Mouse (Mus musculus): ENCODE data around the gene Scaper. TPM values are rescaled to one million over a fixed set of nuclear protein-coding genes. Genes with fewer than 3 reads are reported as not detected.

Gene Scaper
- total and polyA plus RNA-seq, 3 experiments: 4.2 to 5.2 (median 4.5) TPM

GRCm38 (mm10) chr9:55571071-55571470, 366.8 kb downstream of the Scaper start:
- DNase-seq (ENCODE audit: extremely low read depth): no peak
- H3K9ac ChIP-seq (ENCODE audit: insufficient read depth, low read depth): no peak overlapping the region
- no peaks in the 10 kb centered on the region for H3K9me3 ChIP-seq (replicated peaks; ENCODE audit: low read length)
- no peaks in the 10 kb centered on the region for H3K79me2 ChIP-seq (replicated peaks; ENCODE audit: control insufficient read depth, extremely low read depth, insufficient read depth, poor library complexity, severe bottlenecking)
- no peak overlapping the region for H3K4me2 ChIP-seq (ENCODE audit: insufficient read depth, low read depth, poor library complexity, severe bottlenecking)
- H3K27me3 ChIP-seq (replicated peaks): no peaks in the 10 kb centered on the region
- H3K27ac ChIP-seq (ENCODE audit: insufficient read depth, low read depth): no peak overlapping the region
- no peak overlapping the region for H3K4me3 ChIP-seq (replicated peaks in 1 of 3; ENCODE audit: low read depth in 2 of 3, low read length in 2 of 3, poor library complexity in 1 of 3)
- dilution Hi-C loops (cut with MboI; ENCODE audit: extremely low pct_ligation_motif_present, extremely low pct_unique_long_range_greater_than_20kb, low sequenced_read_pairs) (no loop called here), in situ Hi-C loops (cut with MboI; ENCODE audit: low pct_ligation_motif_present, low pct_unique_long_range_greater_than_20kb, low sequenced_read_pairs) (no loop called here)
- TF ChIP-seq CTCF (conservative IDR thresholded peaks at IDR 0.05 in 1 of 2, IDR thresholded peaks at IDR 0.05 in 1 of 2; ENCODE audit: low read depth in 2 of 2, low read length in 2 of 2): no peak
- no peak for TF ChIP-seq MYC (IDR thresholded peaks at IDR 0.05; ENCODE audit: low read depth, low read length)
- no peak for TF ChIP-seq CHD2 (IDR thresholded peaks at IDR 0.05; ENCODE audit: low read length)
- peaks cover 0 to 2% of the 10 kb centered on the region in 2 experiments; a peak in 2 of 4 replicates for H3K4me1 ChIP-seq (ENCODE audit: control insufficient read depth in 1 of 2, insufficient read depth in 2 of 2)
- no peaks in the 10 kb centered on the region for H3K36me3 ChIP-seq (replicated peaks in 1 of 2; ENCODE audit: control insufficient read depth in 1 of 2, insufficient read depth in 1 of 2, low read length in 1 of 2)

DNA sequence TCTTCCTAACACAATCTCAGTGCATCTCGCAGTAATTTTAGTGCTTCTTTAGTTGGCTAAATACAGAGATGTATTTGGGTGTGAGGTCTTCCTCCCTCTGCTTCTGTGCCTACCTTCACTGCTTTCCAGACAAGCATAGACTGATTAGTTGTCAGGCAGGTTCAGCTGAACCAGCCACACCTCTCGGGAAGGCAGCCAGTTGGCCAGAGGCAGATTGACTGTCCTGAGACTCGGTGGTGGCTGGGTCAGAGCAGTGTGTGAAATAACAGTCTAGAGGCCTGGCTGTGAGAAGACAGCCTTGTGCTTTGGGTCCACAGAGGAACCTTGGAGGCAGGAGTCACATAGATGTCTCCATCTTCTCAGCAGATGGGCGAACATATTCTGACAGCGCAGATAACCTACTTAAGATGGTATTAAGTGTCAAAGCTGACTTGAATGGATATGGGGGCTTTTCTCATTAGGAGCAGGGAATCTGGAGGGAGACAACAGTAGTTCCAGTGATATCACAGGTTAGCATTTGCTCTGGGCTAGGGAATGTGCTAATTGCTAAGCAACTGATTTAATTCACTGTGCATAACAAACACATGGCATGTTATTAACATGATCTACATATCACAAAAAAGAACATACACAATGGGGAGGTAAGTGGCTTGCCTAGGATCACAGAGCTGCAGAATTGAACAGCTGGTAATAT, 369.3 kb downstream of the Scaper start:
- in situ Hi-C loops (cut with MboI; ENCODE audit: low pct_ligation_motif_present, low pct_unique_long_range_greater_than_20kb, low sequenced_read_pairs) (no loop called here), dilution Hi-C loops (cut with MboI; ENCODE audit: extremely low pct_ligation_motif_present, extremely low pct_unique_long_range_greater_than_20kb, low sequenced_read_pairs) (no loop called here)
- Histone ChIP-seq H3K79me2 (replicated peaks; ENCODE audit: control insufficient read depth, extremely low read depth, insufficient read depth, poor library complexity, severe bottlenecking) (no peaks in the 10 kb centered on the region), H3K9me3 (replicated peaks; ENCODE audit: low read length) (no peaks in the 10 kb centered on the region), H3K9ac (ENCODE audit: insufficient read depth, low read depth) (no peak overlapping the region), H3K27me3 (replicated peaks) (no peaks in the 10 kb centered on the region), H3K4me1 (ENCODE audit: control insufficient read depth in 1 of 2, insufficient read depth in 2 of 2) (no peaks in the 10 kb centered on the region), H3K27ac (ENCODE audit: insufficient read depth, low read depth) (no peak overlapping the region), H3K4me3 (replicated peaks in 1 of 3; ENCODE audit: low read depth in 2 of 3, low read length in 2 of 3, poor library complexity in 1 of 3) (no peak overlapping the region), H3K36me3 (replicated peaks in 1 of 2; ENCODE audit: control insufficient read depth in 1 of 2, insufficient read depth in 1 of 2, low read length in 1 of 2) (no peaks in the 10 kb centered on the region), H3K4me2 (ENCODE audit: insufficient read depth, low read depth, poor library complexity, severe bottlenecking) (no peak overlapping the region)
- no peak for TF ChIP-seq E2F4 (IDR thresholded peaks at IDR 0.05; ENCODE audit: insufficient replicate concordance, low read depth, low read length)
- DNase-seq (ENCODE audit: extremely low read depth): no peak

- no peak for DNase-seq (ENCODE audit: extremely low read depth)
Observed at GRCm38 (mm10) chr9:55560960-55561359, 377.0 kb downstream of the Scaper start.

More at GRCm38 (mm10) chr9:55560960-55561359, 377.0 kb downstream of the Scaper start:
- no peaks in the 10 kb centered on the region for H3K79me2 ChIP-seq (replicated peaks; ENCODE audit: control insufficient read depth, extremely low read depth, insufficient read depth, poor library complexity, severe bottlenecking)
- no peaks in the 10 kb centered on the region for H3K4me1 ChIP-seq (ENCODE audit: control insufficient read depth in 1 of 2, insufficient read depth in 2 of 2)
- in situ Hi-C loops (cut with MboI; ENCODE audit: low pct_ligation_motif_present, low pct_unique_long_range_greater_than_20kb, low sequenced_read_pairs) (no loop called here), dilution Hi-C loops (cut with MboI; ENCODE audit: extremely low pct_ligation_motif_present, extremely low pct_unique_long_range_greater_than_20kb, low sequenced_read_pairs) (no loop called here)
- H3K9ac ChIP-seq (ENCODE audit: insufficient read depth, low read depth): no peak overlapping the region
- H3K27me3 ChIP-seq (replicated peaks): no peaks in the 10 kb centered on the region
- no peaks in the 10 kb centered on the region for H3K9me3 ChIP-seq (replicated peaks; ENCODE audit: low read length)
- no peak overlapping the region for H3K27ac ChIP-seq (ENCODE audit: insufficient read depth, low read depth)
- H3K4me2 ChIP-seq (ENCODE audit: insufficient read depth, low read depth, poor library complexity, severe bottlenecking): no peak overlapping the region
- H3K36me3 ChIP-seq (replicated peaks in 1 of 2; ENCODE audit: control insufficient read depth in 1 of 2, insufficient read depth in 1 of 2, low read length in 1 of 2): no peaks in the 10 kb centered on the region
- H3K4me3 ChIP-seq (replicated peaks in 1 of 3; ENCODE audit: low read depth in 2 of 3, low read length in 2 of 3, poor library complexity in 1 of 3): no peak overlapping the region
- TF ChIP-seq ZNF384 (IDR thresholded peaks at IDR 0.05; ENCODE audit: low read depth, low read length) (no peak), CTCF (conservative IDR thresholded peaks at IDR 0.05 in 1 of 2, IDR thresholded peaks at IDR 0.05 in 1 of 2; ENCODE audit: low read depth in 2 of 2, low read length in 2 of 2) (no peak), ZC3H11A (IDR thresholded peaks at IDR 0.05; ENCODE audit: low read depth, low read length) (no peak), POLR2A (IDR thresholded peaks at IDR 0.05; ENCODE audit: low read depth, low read length) (no peak), CHD1 (IDR thresholded peaks at IDR 0.05; ENCODE audit: low read depth, low read length) (no peak), UBTF (IDR thresholded peaks at IDR 0.05; ENCODE audit: low read depth, low read length) (no peak), JUND (conservative IDR thresholded peaks at IDR 0.05; ENCODE audit: low read depth, low read length) (no peak), GABPA (IDR thresholded peaks at IDR 0.05; ENCODE audit: insufficient replicate concordance, low read depth, low read length) (no peak), USF1 (IDR thresholded peaks at IDR 0.05; ENCODE audit: low read depth, low read length) (no peak), USF2 (conservative IDR thresholded peaks at IDR 0.05; ENCODE audit: low read depth, low read length) (no peak), SIN3A (IDR thresholded peaks at IDR 0.05; ENCODE audit: low read length) (no peak), E2F4 (IDR thresholded peaks at IDR 0.05; ENCODE audit: insufficient replicate concordance, low read depth, low read length) (no peak), MAZ (IDR thresholded peaks at IDR 0.05; ENCODE audit: low read depth, low read length) (no peak), MAFK (IDR thresholded peaks at IDR 0.05; ENCODE audit: insufficient replicate concordance, low read length) (no peak), RAD21 (IDR thresholded peaks at IDR 0.05; ENCODE audit: low read depth, low read length) (no peak), ZMIZ1 (IDR thresholded peaks at IDR 0.05; ENCODE audit: low read depth, low read length) (no peak), NELFE (IDR thresholded peaks at IDR 0.05; ENCODE audit: low read depth, low read length) (no peak), JUN (IDR thresholded peaks at IDR 0.05; ENCODE audit: insufficient read depth, low read depth, low read length) (no peak), PAX5 (IDR thresholded peaks at IDR 0.05; ENCODE audit: low read length) (no peak)
